Mouse (Mus musculus): ENCODE data around the gene Ago4. TPM values are rescaled to one million over a fixed set of nuclear protein-coding genes. Genes with fewer than 3 reads are reported as not detected.

Gene Ago4
- total RNA-seq, 2 experiments from 2014 or later: 10.2 to 11.5 TPM

- DNase-seq: peak; percentile 50 to 57
Measured at GRCm38 (mm10) chr4:126526164-126526563, 7.1 kb downstream of the Ago4 start.

GRCm38 (mm10) chr4:126512308-126513066, 20.8 kb downstream of the Ago4 start:
- DNase-seq: no peak

GRCm38 (mm10) chr4:126511013-126511412, 22.3 kb downstream of the Ago4 start:
- no peak for DNase-seq

- DNase-seq: no peak
Measured at GRCm38 (mm10) chr4:126509072-126509471, 24.2 kb downstream of the Ago4 start.

GRCm38 (mm10) chr4:126508110-126508899, 25.0 kb downstream of the Ago4 start:
- no peak for DNase-seq

- no peak for DNase-seq
Measured at GRCm38 (mm10) chr4:126502977-126503309, 30.3 kb downstream of the Ago4 start.

- peak; percentile 16 to 25 for DNase-seq
Measured at GRCm38 (mm10) chr4:126502141-126502976, 30.9 kb downstream of the Ago4 start.

GRCm38 (mm10) chr4:126498601-126499000, 34.7 kb downstream of the Ago4 start:
- DNase-seq: no peak

- DNase-seq: no peak
Measured at GRCm38 (mm10) chr4:126496963-126497362, 36.3 kb downstream of the Ago4 start.

GRCm38 (mm10) chr4:126495942-126496790, 37.1 kb downstream of the Ago4 start:
- DNase-seq: no peak

- DNase-seq: no peak
Measured at GRCm38 (mm10) chr4:126495453-126495852, 37.8 kb downstream of the Ago4 start.

- DNase-seq: no peak
Measured at GRCm38 (mm10) chr4:126493416-126493815, 39.9 kb downstream of the Ago4 start.

- no peak for DNase-seq
Measured at GRCm38 (mm10) chr4:126491977-126492376, 41.3 kb downstream of the Ago4 start.

- DNase-seq: no peak
Measured at GRCm38 (mm10) chr4:126490726-126491125, 42.5 kb downstream of the Ago4 start.

GRCm38 (mm10) chr4:126489811-126490210, 43.5 kb downstream of the Ago4 start:
- DNase-seq: no peak

GRCm38 (mm10) chr4:126486217-126486616, 47.1 kb downstream of the Ago4 start:
- DNase-seq: no peak

GRCm38 (mm10) chr4:126485065-126485464, 48.2 kb downstream of the Ago4 start:
- no peak for DNase-seq

- no peak for DNase-seq
Measured at GRCm38 (mm10) chr4:126483874-126484273, 49.4 kb downstream of the Ago4 start.

- DNase-seq: no peak
Measured at GRCm38 (mm10) chr4:126482951-126483350, 50.3 kb downstream of the Ago4 start.

- DNase-seq: no peak
Measured at GRCm38 (mm10) chr4:126481461-126481860, 51.8 kb downstream of the Ago4 start.

- no peak for DNase-seq
Measured at GRCm38 (mm10) chr4:126480288-126480687, 53.0 kb downstream of the Ago4 start.

- DNase-seq: no peak
Measured at GRCm38 (mm10) chr4:126473031-126473430, 60.2 kb downstream of the Ago4 start.
